Mouse (Mus musculus): ENCODE data around the gene Tbc1d32.
"Not testable (repeated sequence)": the region's sequence is repeated elsewhere in the genome, so short reads cannot be mapped to it uniquely, and the experiment has no call there.

Gene Tbc1d32

GRCm38 (mm10) chr10:56228568-56229209 is at the start of gene Tbc1d32:
Tbc1d32 (minus strand) TSS chr10:56228689.
- DNase-seq (ENCODE audit: low read depth, low spot score): peak; percentile 94

- DNase-seq (ENCODE audit: low read depth, low spot score): peak; percentile 12
These were observed 666 bp downstream of the Tbc1d32 start for GRCm38 (mm10) chr10:56227771-56228275.

GRCm38 (mm10) chr10:56215797-56216196 is 12.7 kb downstream of the Tbc1d32 start:
- no peak for DNase-seq (ENCODE audit: low read depth, low spot score)

- DNase-seq (ENCODE audit: low read depth, low spot score): no peak
These were observed 18.1 kb downstream of the Tbc1d32 start for GRCm38 (mm10) chr10:56210343-56210742.

GRCm38 (mm10) chr10:56206802-56207404 is 21.6 kb downstream of the Tbc1d32 start:
- DNase-seq (ENCODE audit: low read depth, low spot score): no peak

GRCm38 (mm10) chr10:56204348-56204747 is 24.1 kb downstream of the Tbc1d32 start:
- DNase-seq (ENCODE audit: low read depth, low spot score): no peak

- DNase-seq (ENCODE audit: low read depth, low spot score): no peak
These were observed 28.6 kb downstream of the Tbc1d32 start for GRCm38 (mm10) chr10:56199902-56200301.

GRCm38 (mm10) chr10:56198691-56199090 is 29.8 kb downstream of the Tbc1d32 start:
- DNase-seq (ENCODE audit: low read depth, low spot score): no peak

GRCm38 (mm10) chr10:56194310-56194709 is 34.2 kb downstream of the Tbc1d32 start:
- no peak for DNase-seq (ENCODE audit: low read depth, low spot score)

GRCm38 (mm10) chr10:56181727-56182126 is 46.8 kb downstream of the Tbc1d32 start:
- no peak for DNase-seq (ENCODE audit: low read depth, low spot score)

- no peak for DNase-seq (ENCODE audit: low read depth, low spot score)
These were observed 55.3 kb downstream of the Tbc1d32 start for GRCm38 (mm10) chr10:56173184-56173583.

- not testable (repeated sequence) for DNase-seq (ENCODE audit: low read depth, low spot score)
These were observed 60.8 kb downstream of the Tbc1d32 start for GRCm38 (mm10) chr10:56167721-56168120.

- DNase-seq (ENCODE audit: low read depth, low spot score): no peak
These were observed 62.7 kb downstream of the Tbc1d32 start for GRCm38 (mm10) chr10:56165758-56166157.

- no peak for DNase-seq (ENCODE audit: low read depth, low spot score)
These were observed 64.1 kb downstream of the Tbc1d32 start for GRCm38 (mm10) chr10:56164411-56164810.

GRCm38 (mm10) chr10:56158748-56159147 is 69.7 kb downstream of the Tbc1d32 start:
- no peak for DNase-seq (ENCODE audit: low read depth, low spot score)

GRCm38 (mm10) chr10:56158207-56158606 is 70.3 kb downstream of the Tbc1d32 start:
- DNase-seq (ENCODE audit: low read depth, low spot score): no peak

- DNase-seq (ENCODE audit: low read depth, low spot score): no peak
These were observed 71.5 kb downstream of the Tbc1d32 start for GRCm38 (mm10) chr10:56156956-56157355.

- DNase-seq (ENCODE audit: low read depth, low spot score): no peak
These were observed 79.6 kb downstream of the Tbc1d32 start for GRCm38 (mm10) chr10:56148920-56149319.

- DNase-seq (ENCODE audit: low read depth, low spot score): no peak
These were observed 91.3 kb downstream of the Tbc1d32 start for GRCm38 (mm10) chr10:56137191-56137590.

- DNase-seq (ENCODE audit: low read depth, low spot score): no peak
These were observed 98.8 kb downstream of the Tbc1d32 start for GRCm38 (mm10) chr10:56129642-56130041.

- no peak for DNase-seq (ENCODE audit: low read depth, low spot score)
These were observed 101.5 kb downstream of the Tbc1d32 start for GRCm38 (mm10) chr10:56126972-56127371.

GRCm38 (mm10) chr10:56115636-56116180 is 112.8 kb downstream of the Tbc1d32 start:
- DNase-seq (ENCODE audit: low read depth, low spot score): no peak
